Mouse (Mus musculus) megakaryocyte progenitor cell, adult 5-6 weeks (primary cell): ENCODE results near the gene Hdac8. TPM values are rescaled to one million over a fixed set of nuclear protein-coding genes. Genes with fewer than 3 reads are reported as not detected.

ENCODE experiments used
- ATAC-seq: replicated peaks from 2 replicates; pipeline ENCODE4 v1.8.0; 2016; ENCODE audit warnings: mild to moderate bottlenecking, moderate TSS enrichment, inconsistent platforms; ENCODE audit not compliant: poor library complexity
- total RNA-seq, 2 experiments: library from RNA; stranded (forward) in 1 of 2; stranded (reverse) in 1 of 2; fragments of 157-497, 149-512 nt in 1 of 2; fragments of 200-1000 nt in 1 of 2; gene quantifications; 2 replicates each; pipeline versions ENCODE4 v1.2.3 to v1.2.4; 2015 to 2017

Gene Hdac8
- total RNA-seq (2015): 5.1 and 8.6 TPM in 2 replicates
- 12.1 and 12.2 TPM in 2 replicates for total RNA-seq (2017)

- ATAC-seq: peak; percentile 96
Measured at GRCm38 (mm10) chrX:102504644-102505481, at the start of gene Hdac8. TSS of gene Hdac8 (minus strand) at chrX:102505359.

DNA sequence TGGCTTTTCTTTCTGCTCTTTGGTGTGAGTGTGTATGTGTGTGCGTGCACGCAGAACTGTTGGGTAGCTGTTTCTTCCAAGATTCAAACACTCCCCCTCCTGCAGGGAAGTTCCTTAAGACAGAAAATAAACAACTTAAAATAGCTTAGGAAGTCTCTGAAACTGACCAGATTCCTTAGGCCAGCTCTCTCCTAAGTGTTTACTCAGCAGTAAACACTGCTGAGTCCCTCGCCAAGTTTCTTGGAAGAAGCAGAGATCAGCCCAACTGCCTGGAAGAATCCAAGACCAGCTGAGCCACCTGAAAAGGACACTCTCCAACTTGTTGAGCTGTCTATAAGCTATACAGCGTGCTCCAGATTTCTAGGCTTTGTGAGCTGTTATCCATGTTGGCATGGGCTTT, 4.0 kb upstream of the Hdac8 start:
- no peak for ATAC-seq

DNA sequence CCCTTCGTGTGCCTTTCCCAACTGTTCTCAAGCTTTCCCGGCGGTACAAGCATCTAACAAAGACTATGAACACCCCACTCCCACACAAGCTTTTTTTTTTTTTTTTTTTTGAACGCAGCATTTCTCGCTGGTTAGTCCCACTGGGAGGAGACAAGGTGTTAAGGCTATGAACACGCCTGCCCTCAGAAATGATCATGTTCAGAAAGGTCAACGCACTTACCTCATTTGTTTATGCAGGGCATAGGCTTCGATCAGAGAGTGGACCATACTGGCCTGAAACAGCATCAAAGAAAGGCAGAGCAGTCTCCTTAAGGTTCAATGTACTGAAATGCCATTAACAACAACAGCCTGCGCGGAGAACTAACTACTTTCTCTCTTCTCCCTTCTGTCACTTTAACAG, 980 bp downstream of the Hdac8 start:
- no peak for ATAC-seq

GRCm38 (mm10) chrX:102493992-102494730, 11.0 kb downstream of the Hdac8 start:
- ATAC-seq: peak; percentile 70

DNA sequence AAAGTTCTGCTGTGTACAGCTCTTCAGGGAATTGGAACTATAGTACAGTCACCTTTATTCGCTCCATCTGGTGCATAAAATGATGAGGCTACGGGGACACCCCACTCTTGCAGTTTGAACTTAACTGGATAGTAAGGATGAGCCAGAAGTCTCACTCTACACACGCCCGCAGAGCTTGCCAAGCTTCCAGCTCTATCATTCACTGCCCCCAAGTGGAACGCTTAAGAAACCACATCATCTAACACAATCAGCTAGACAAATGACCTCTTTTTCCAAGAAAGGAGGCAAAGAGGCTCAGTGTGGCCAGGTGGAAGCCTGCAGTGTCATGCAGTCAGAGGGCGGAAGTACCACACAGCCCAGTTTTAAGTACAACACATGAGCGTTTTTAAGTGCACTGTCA, 19.6 kb downstream of the Hdac8 start:
- ATAC-seq: no peak

- ATAC-seq: no peak
Measured at GRCm38 (mm10) chrX:102479665-102480064, 25.5 kb downstream of the Hdac8 start.

DNA sequence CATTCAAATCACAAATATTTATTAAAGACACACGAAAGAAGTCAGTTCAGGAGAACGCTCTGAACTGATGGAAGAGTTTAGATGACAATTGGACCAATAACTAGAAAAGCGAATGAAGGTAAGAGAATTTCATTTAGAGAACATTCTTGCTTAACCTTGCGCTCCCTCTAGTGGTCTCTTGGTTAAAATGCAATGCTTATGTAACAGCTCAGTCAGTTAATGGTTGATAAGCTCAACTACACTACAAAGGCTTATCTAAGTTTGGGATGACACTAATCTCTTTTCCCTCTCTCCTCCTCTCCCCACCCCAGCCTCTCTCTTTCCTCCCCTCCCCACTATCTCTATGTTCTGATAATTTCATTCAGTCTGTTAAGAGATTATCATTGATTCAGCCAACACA, 26.2 kb downstream of the Hdac8 start:
- ATAC-seq: peak; percentile 79

- ATAC-seq: peak; percentile 69
Measured at GRCm38 (mm10) chrX:102478481-102478880, 26.7 kb downstream of the Hdac8 start.

- ATAC-seq: peak; percentile 61; the same call in 1 of the 2 replicates
Measured at GRCm38 (mm10) chrX:102476784-102477183, 28.4 kb downstream of the Hdac8 start.

GRCm38 (mm10) chrX:102475555-102475954, 29.6 kb downstream of the Hdac8 start:
- ATAC-seq: no peak

DNA sequence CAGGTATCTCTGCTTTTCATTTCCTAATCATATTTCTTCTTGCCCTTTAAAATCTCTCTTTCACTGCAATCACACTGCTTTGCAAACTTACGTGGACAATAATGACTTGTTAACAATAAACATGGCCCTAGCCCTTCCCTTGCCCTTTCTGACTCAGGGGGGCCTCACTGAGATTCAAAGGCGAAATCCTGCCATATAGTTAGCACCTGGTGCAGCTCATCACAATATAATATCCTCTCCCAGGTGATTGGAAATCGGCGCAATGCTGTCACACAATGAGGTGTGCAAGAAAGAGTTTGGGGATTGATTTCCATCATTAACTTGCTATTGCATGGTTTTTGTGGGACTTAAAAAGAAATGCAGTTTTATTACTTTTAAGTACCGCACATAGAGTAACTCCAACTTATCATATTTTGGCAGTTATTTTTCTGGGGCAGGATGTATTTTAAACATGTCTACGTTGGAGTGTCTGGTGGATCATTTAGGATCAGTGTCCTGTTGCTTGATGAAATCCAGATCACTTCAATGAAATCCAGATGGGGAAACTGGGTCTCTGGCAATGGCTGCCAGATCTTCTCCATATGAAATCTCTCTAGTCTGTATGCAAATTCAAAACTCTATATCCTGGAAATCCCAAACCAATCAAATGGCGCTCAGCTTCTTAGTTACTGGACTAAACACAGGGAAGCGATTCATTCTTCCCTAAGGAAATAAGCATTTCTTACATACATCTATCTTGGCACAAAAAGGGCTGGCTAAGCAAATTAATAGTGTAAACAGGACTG, 86.6 kb downstream of the Hdac8 start:
- no peak for ATAC-seq

GRCm38 (mm10) chrX:102416972-102417371, 88.2 kb downstream of the Hdac8 start:
- ATAC-seq: no peak

GRCm38 (mm10) chrX:102416386-102416785, 88.8 kb downstream of the Hdac8 start:
- no peak for ATAC-seq

DNA sequence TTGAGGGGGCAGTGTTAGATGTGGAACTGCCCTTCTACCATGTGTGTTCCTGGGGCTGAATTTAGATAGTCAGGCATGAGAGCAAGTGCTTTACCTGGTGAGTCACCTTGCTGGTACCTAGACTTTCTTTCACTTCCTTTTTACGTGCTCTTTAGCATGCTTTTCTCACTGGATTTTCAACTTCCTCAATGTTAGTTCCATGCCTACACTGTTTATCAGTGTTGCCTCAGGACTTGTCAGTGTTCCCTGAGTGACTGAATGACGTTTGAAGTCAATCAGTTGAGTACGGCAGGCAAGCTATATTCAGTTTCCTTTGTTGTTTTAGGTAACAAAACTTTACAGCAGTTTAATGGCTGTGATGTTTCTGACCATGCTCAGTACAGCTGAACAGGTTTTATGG, 120.4 kb downstream of the Hdac8 start:
- ATAC-seq: no peak

DNA sequence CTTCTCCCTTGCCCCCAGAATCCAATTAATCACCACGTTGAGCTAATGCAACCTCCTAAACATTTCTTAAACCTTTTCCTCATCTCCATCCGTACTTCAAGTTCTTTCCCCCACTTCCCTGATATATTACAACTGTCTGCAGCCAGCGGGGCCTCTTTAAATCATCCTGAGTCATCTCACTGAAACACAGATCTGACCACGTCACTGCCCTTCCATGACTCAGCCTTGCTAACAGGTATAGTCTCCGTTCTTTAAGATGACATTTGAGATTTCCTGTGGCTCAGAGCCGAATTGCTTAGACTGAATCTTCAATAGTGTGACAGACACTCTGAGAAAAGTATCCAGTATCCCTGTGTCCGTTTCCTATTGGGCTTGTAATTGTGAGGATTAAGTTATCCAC, 122.0 kb downstream of the Hdac8 start:
- no peak for ATAC-seq

- ATAC-seq: no peak
Measured at GRCm38 (mm10) chrX:102366510-102366909, 138.6 kb downstream of the Hdac8 start.

DNA sequence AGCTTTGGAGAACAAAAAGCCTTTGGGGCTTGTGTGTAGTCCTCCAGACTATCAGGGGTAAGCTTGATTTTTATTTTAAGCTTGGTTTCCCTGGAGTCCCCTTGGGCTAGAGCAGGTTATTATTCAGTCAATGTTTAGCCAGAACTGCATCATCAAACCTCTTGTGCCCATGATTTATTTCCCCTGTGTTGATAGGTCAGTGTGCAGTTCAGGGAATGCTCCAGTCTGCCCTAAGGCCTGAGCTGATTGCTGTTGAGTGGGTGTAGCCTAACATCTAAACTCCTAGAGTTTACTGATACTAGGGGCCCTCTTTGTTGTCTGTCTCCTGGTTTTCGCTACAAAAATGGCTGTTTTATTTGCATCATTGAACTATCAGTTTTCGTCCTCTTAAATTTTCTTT, 142.9 kb downstream of the Hdac8 start:
- no peak for ATAC-seq

DNA sequence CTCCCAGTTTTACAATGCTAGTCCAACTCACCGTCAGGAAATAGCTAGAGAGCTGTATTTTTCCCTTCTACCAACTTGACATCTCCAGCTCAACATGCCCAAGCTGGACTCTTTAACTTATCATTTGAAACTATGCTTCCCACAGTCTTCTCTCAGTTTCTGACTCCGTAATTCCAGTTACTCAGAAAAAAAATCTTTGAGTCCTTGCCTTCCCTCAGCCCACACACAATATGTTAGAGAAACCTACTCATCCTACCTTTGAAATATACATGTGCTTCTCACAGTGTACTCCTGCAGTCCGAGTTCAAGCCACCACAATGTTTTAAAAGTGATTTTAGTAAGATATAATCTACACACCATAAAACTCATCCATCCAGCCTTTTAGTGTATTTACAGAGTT, 151.7 kb downstream of the Hdac8 start:
- ATAC-seq: no peak

DNA sequence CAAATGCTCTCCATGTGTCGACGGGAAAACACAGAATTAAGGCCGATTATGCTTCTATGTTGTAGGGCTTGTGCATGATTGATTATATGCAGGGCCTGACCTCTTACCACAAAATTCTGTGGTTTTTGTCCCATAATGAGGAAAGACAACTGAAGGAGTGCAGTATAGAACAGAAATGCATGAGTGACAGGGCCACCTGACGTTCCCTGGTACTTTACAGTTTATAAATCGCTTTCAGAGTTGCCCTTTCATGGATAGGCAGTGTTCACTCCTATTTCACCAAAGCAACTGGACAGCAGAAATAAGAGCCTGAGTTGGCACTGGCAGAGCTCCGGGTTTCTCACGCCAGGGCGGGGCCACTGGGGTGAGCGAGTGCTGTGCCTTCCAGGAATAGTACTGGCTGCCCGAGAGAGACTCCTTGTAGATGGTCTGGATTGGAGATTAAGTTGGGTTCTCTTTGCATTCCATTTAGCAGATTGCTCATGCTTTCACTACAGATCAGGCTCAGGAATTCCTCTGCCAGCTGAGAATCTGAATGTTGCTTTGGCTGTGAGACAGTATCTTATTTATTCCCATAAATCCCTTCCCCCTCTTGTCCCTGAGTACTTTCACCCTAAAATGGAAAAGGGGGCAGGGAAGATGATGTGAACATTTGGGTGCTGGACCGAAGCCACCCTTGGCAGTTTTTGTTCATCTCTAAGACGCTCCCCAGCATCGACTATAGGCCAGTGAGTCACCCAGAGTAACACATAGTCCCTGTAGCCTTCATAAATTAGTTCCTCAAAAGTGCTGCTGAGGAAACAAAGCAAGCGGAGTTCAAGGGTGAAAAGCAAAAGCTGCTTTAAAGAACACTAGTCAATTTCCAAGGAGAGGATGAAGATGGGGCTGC, 155.1 kb downstream of the Hdac8 start:
- no peak for ATAC-seq

- ATAC-seq: no peak
Measured at GRCm38 (mm10) chrX:102348886-102349486, 156.2 kb downstream of the Hdac8 start.
